Mouse (Mus musculus) heart, embryonic 14.5 days (tissue): ENCODE measurements around the gene Slc28a1. TPM values are rescaled to one million over a fixed set of nuclear protein-coding genes. Genes with fewer than 3 reads are reported as not detected.

Source experiments
- polyA plus RNA-seq: library from polyadenylated mRNA; unstranded; fragments of >200 nt; fragmentation: Nextera tagmentation; extraction: Ambion mirVana; gene quantifications from 2 replicates; pipeline ENCODE4 v1.2.1, GENCODE M21; 2014

Gene Slc28a1
- polyA plus RNA-seq, 1 experiment from 2014 or later: 0.11 TPM

Other genes starting within 250 kb of the Slc28a1 start
- gene Wdr73, start 213.5 kb upstream of the Slc28a1 start, polyA plus RNA-seq: 16.0 and 16.1 TPM in 2 replicates
- 4.6 and 5.3 TPM in 2 replicates for gene Nmb, start 209.7 kb upstream of the Slc28a1 start, polyA plus RNA-seq
- gene Sec11a, start 167.0 kb upstream of the Slc28a1 start, polyA plus RNA-seq: 127 and 138 TPM in 2 replicates
- gene Zfp592, start 121.1 kb upstream of the Slc28a1 start, polyA plus RNA-seq: 10.2 and 10.4 TPM in 2 replicates
- gene Alpk3, start 57.2 kb upstream of the Slc28a1 start, polyA plus RNA-seq: 22.8 and 25.3 TPM in 2 replicates
- 5.3 and 6.4 TPM in 2 replicates for gene Pde8a, start 98.8 kb downstream of the Slc28a1 start, polyA plus RNA-seq
- gene Rps17, start 230.5 kb downstream of the Slc28a1 start, polyA plus RNA-seq: 964 and 1,032 TPM in 2 replicates